Mouse (Mus musculus) retina, embryonic 14.5 days (tissue): ENCODE measurements around the gene Esr2.
A peak's percentile ranks its signal among the peaks of the same experiment; 100 is the strongest.

Experiments used
- DNase-seq: peaks from one replicate; pipeline ENCODE4 v3.0.0-alpha.2; 2015; ENCODE audit warnings: low spot score

Esr2 gene

GRCm38 (mm10) chr12:76085956-76086905 lies 90.8 kb downstream of the Esr2 start:
- no peak for DNase-seq

- no peak for DNase-seq
These were observed 92.0 kb downstream of the Esr2 start for GRCm38 (mm10) chr12:76085066-76085465.

GRCm38 (mm10) chr12:76081557-76082211 lies 95.4 kb downstream of the Esr2 start:
- DNase-seq: peak; percentile 56

GRCm38 (mm10) chr12:76080876-76081556 lies 96.0 kb downstream of the Esr2 start:
- no peak for DNase-seq

- DNase-seq: no peak
These were observed 103.1 kb downstream of the Esr2 start for GRCm38 (mm10) chr12:76073981-76074380.

- DNase-seq: peak; percentile 24
These were observed 103.8 kb downstream of the Esr2 start for GRCm38 (mm10) chr12:76073066-76073826.

- DNase-seq: peak; percentile 50
These were observed 104.9 kb downstream of the Esr2 start for GRCm38 (mm10) chr12:76071935-76072849.
